Mouse (Mus musculus) ES-E14 (cell line): Measurements from ENCODE around the gene Trpv4.

Experiments used
- CHD2 ChIP-seq: IDR thresholded peaks from 2 replicates; pipeline ENCODE4 v1.6.1; 2014; ENCODE audit warnings: mild to moderate bottlenecking, low read depth, low read length, inconsistent platforms
- HCFC1 ChIP-seq: IDR thresholded peaks from 2 replicates; pipeline ENCODE4 v1.6.1; 2012; ENCODE audit warnings: low read length, inconsistent platforms, borderline replicate concordance; ENCODE audit not compliant: insufficient read depth
- ZC3H11A ChIP-seq: IDR thresholded peaks from 2 replicates; pipeline ENCODE4 v1.6.1; 2012; ENCODE audit warnings: low read depth, mild to moderate bottlenecking, inconsistent platforms, low read length, borderline replicate concordance

GRCm38 (mm10) chr5:114589026-114589425, 69.2 kb downstream of the Trpv4 start:
- TF ChIP-seq HCFC1 (no peak), ZC3H11A (no peak), CHD2 (no peak)
